Comparison of ENCODE assay signal across 8 mouse cellular contexts in the genomic region with DNA sequence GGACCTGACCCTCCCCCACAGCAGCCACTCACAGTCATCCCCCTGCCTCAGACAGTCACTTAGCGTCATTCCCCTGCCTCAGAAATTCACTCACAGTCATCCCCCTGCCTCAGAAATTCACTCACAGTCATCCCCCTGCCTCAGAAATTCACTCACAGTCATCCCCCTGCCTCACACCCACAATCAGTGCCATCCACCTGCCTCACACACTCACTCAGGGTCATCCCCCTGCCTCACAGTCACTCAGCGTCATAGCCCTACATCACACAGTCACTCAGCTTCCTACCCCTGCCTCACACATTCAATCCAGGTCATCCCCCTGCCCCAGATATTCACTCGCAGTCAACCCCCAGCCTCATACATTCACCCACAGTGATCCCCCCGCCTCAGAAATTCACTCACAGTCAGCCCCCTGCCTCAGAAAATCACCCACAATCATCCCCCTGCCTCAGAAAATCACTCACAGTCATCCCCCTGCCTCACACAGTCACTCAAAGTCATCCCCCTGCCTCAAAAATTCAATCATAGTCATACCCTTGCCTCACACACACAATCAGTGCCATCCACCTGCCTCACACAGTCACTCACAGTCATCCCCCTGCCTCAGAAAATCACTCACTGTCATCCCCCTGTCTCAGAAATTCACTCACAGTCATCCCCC. TPM values are rescaled to one million over a fixed set of nuclear protein-coding genes. Genes with fewer than 3 reads are reported as not detected.
DNase-seq lines count a peak whose midpoint lies in the region; ATAC-seq and TF ChIP-seq lines count a peak whose summit lies in the region.
"Not testable (repeated sequence)": the region's sequence is repeated elsewhere in the genome, so short reads cannot be mapped to it uniquely, and the experiment has no call there.

No protein-coding gene starts in this region.

- TF ChIP-seq CTCF in ES-Bruce4 (IDR thresholded peaks at IDR 0.05; ENCODE audit: low read depth, low read length); intestine, postnatal 0 days (IDR thresholded peaks at IDR 0.05; ENCODE audit: low read depth): not testable (repeated sequence)

- TF ChIP-seq EP300 in ES-Bruce4 (IDR thresholded peaks at IDR 0.05; ENCODE audit: insufficient read depth, low read depth, low read length), result not testable (repeated sequence)

- peak; percentile 13 for DNase-seq in forebrain, embryonic 10.5 days (ENCODE audit: extremely low spot score, low spot score)
- peak; percentile 18 for DNase-seq in heart, postnatal 4 days
- DNase-seq in limb, embryonic 14.5 days (ENCODE audit: low spot score); midbrain, embryonic 14.5 days: not testable (repeated sequence)
- DNase-seq in thymus, postnatal 4 days, result peak; percentile 14

- not testable (repeated sequence) for TF ChIP-seq POLR2A in ES-Bruce4 (IDR thresholded peaks at IDR 0.05; ENCODE audit: insufficient read depth, low read length); limb, embryonic 14.5 days (IDR thresholded peaks at IDR 0.05; ENCODE audit: borderline replicate concordance, extremely low read depth, insufficient read depth, insufficient read length)

- H3K9ac ChIP-seq in ES-Bruce4 (ENCODE audit: low read depth, poor library complexity, severe bottlenecking); intestine, postnatal 0 days (ENCODE audit: low read depth, low read length); limb, embryonic 14.5 days (ENCODE audit: low read depth, low read length, severe bottlenecking): not testable (repeated sequence)
- H3K9ac ChIP-seq in midbrain, embryonic 14.5 days (replicated peaks; ENCODE audit: low read length), result peak overlapping the region; percentile 21; the same call in 1 of the 2 replicates

- H3K9me3 ChIP-seq in ES-Bruce4 (replicated peaks; ENCODE audit: control insufficient read depth, insufficient read depth, low read length, poor library complexity, severe bottlenecking), result not testable (repeated sequence)
- peaks cover 14% of the 10 kb centered on the region for H3K9me3 ChIP-seq in forebrain, embryonic 10.5 days
- peaks cover 27% of the 10 kb centered on the region for H3K9me3 ChIP-seq in intestine, postnatal 0 days (ENCODE audit: control insufficient read depth)
- H3K9me3 ChIP-seq in limb, embryonic 14.5 days (ENCODE audit: control insufficient read depth, low read length), result peaks cover 53% of the 10 kb centered on the region
- peaks cover 45% of the 10 kb centered on the region for H3K9me3 ChIP-seq in midbrain, embryonic 14.5 days (ENCODE audit: control insufficient read depth, low read length)

- ATAC-seq in intestine, postnatal 0 days; limb, embryonic 14.5 days (ENCODE audit: low FRiP score, low read depth); midbrain, embryonic 14.5 days (ENCODE audit: low FRiP score, low TSS enrichment): not testable (repeated sequence)

- peaks cover 10% of the 10 kb centered on the region for H3K4me1 ChIP-seq in ES-Bruce4 (ENCODE audit: control insufficient read depth, insufficient read depth, low read length)
- not testable (repeated sequence) for H3K4me1 ChIP-seq in brown adipose tissue, adult 24 weeks (ENCODE audit: control insufficient read depth, insufficient read depth, insufficient read length, low read length); intestine, postnatal 0 days (replicated peaks; ENCODE audit: control insufficient read depth, insufficient read depth, low read length); limb, embryonic 14.5 days (ENCODE audit: control insufficient read depth, insufficient read depth, low read length); midbrain, embryonic 14.5 days (ENCODE audit: control insufficient read depth, insufficient read depth, low read length)
- H3K4me1 ChIP-seq in forebrain, embryonic 10.5 days, result peaks cover 15% of the 10 kb centered on the region

- H3K27ac ChIP-seq in ES-Bruce4 (ENCODE audit: insufficient read depth, low read length), result peak overlapping the region; percentile 92
- not testable (repeated sequence) for H3K27ac ChIP-seq in brown adipose tissue, adult 24 weeks (replicated peaks; ENCODE audit: low read depth, low read length); forebrain, embryonic 10.5 days; intestine, postnatal 0 days (ENCODE audit: low read depth, low read length); limb, embryonic 14.5 days (replicated peaks; ENCODE audit: low read depth, low read length)
- peak overlapping the region; percentile 91 for H3K27ac ChIP-seq in midbrain, embryonic 14.5 days (replicated peaks; ENCODE audit: low read depth, low read length)

- H3K4me2 ChIP-seq in intestine, postnatal 0 days (replicated peaks; ENCODE audit: low read depth), result peak overlapping the region; percentile 95
- H3K4me2 ChIP-seq in limb, embryonic 14.5 days (replicated peaks; ENCODE audit: low read depth, low read length, severe bottlenecking), result peak overlapping the region; percentile 100
- H3K4me2 ChIP-seq in midbrain, embryonic 14.5 days (ENCODE audit: low read length), result peak overlapping the region; percentile 93

- H3K4me3 ChIP-seq in ES-Bruce4 (ENCODE audit: low read depth, low read length), result peak overlapping the region; percentile 8
- H3K4me3 ChIP-seq in brown adipose tissue, adult 24 weeks (ENCODE audit: insufficient read depth, low read depth, low read length), result peak overlapping the region; percentile 3; the same call in 1 of the 2 replicates
- H3K4me3 ChIP-seq in forebrain, embryonic 10.5 days, result not testable (repeated sequence)
- H3K4me3 ChIP-seq in intestine, postnatal 0 days (ENCODE audit: low read depth, low read length), result peak overlapping the region; percentile 45
- peak overlapping the region; percentile 49 for H3K4me3 ChIP-seq in limb, embryonic 14.5 days (replicated peaks; ENCODE audit: low read length)
- peak overlapping the region; percentile 52 for H3K4me3 ChIP-seq in midbrain, embryonic 14.5 days (replicated peaks; ENCODE audit: low read depth, low read length)

- not testable (repeated sequence) for H3K36me3 ChIP-seq in ES-Bruce4 (ENCODE audit: control insufficient read depth, insufficient read depth, low read length, poor library complexity, severe bottlenecking); forebrain, embryonic 10.5 days (replicated peaks); intestine, postnatal 0 days (ENCODE audit: control insufficient read depth, insufficient read depth); limb, embryonic 14.5 days (ENCODE audit: control insufficient read depth, insufficient read depth, low read length); midbrain, embryonic 14.5 days (ENCODE audit: control insufficient read depth, insufficient read depth, low read length)

- 3% methylated on average over 2 of the region's 4 CpGs for WGBS in forebrain, embryonic 10.5 days
- WGBS in intestine, postnatal 0 days, result 63% methylated on average over 4 of the region's 4 CpGs
- WGBS in limb, embryonic 14.5 days, result 62% methylated on average over 4 of the region's 4 CpGs
- 39% methylated on average over 4 of the region's 4 CpGs for WGBS in midbrain, embryonic 14.5 days

- peaks cover 13% of the 10 kb centered on the region for H3K27me3 ChIP-seq in ES-Bruce4 (ENCODE audit: control insufficient read depth, insufficient read depth, low read length, poor library complexity, severe bottlenecking)
- not testable (repeated sequence) for H3K27me3 ChIP-seq in forebrain, embryonic 10.5 days (ENCODE audit: poor library complexity, severe bottlenecking); intestine, postnatal 0 days (replicated peaks; ENCODE audit: control insufficient read depth, insufficient read depth, low read length); midbrain, embryonic 14.5 days (ENCODE audit: control insufficient read depth, insufficient read depth, low read length)
- H3K27me3 ChIP-seq in limb, embryonic 14.5 days (ENCODE audit: control insufficient read depth, insufficient read depth, low read length), result peaks cover 15% of the 10 kb centered on the region

RNA-seq across cellular contexts. Expression of a gene that starts 10.8 kb away (rescaled TPM):
- polyA plus RNA-seq in ES-Bruce4 (2011; ENCODE audit: insufficient read depth, insufficient read length, low read depth, missing spikeins), result 1,061 and 1,174 TPM in 2 replicates
- 19.2 and 24.7 TPM in 2 replicates for polyA plus RNA-seq in brown adipose tissue, adult 24 weeks (2012; ENCODE audit: insufficient read depth, insufficient read length, missing spikeins)
- 249 and 311 TPM in 2 replicates for polyA plus RNA-seq in forebrain, embryonic 10.5 days (2016; fragmentation: Nextera tagmentation; extraction: Ambion mirVana)
- total RNA-seq in heart, postnatal 4 days (2021), result 100 to 1,000 TPM in 1 of 2 experiments, 10 to 100 TPM in 1; 99.1 to 109 TPM
- polyA plus RNA-seq in intestine, postnatal 0 days (2015; fragmentation: Nextera tagmentation; extraction: Ambion mirVana), result 46.8 and 66.4 TPM in 2 replicates
- polyA plus RNA-seq in limb, embryonic 14.5 days (2012; rRNA removed), result 580 and 2,943 TPM in 2 replicates
- polyA plus RNA-seq in limb, embryonic 14.5 days (2014; fragmentation: Nextera tagmentation; extraction: Ambion mirVana), result 187 and 412 TPM in 2 replicates
- polyA plus RNA-seq in midbrain, embryonic 14.5 days (2014; fragmentation: Nextera tagmentation; extraction: Ambion mirVana), result 126 and 339 TPM in 2 replicates
